Mouse (Mus musculus) C2C12 (cell line): ENCODE measurements around the gene Fam107b.

ENCODE experiments used
- CTCF ChIP-seq: IDR thresholded peaks from one replicate; pipeline ENCODE4 v1.5.1; 2011; ENCODE audit not compliant: control insufficient read depth, insufficient read depth, insufficient read length
- MAX ChIP-seq: IDR thresholded peaks from one replicate; pipeline ENCODE4 v1.6.1; 2011; ENCODE audit warnings: mild to moderate bottlenecking, control low read depth
- MYOD1 ChIP-seq: IDR thresholded peaks from one replicate; pipeline ENCODE4 v1.6.1; 2011; ENCODE audit warnings: low read depth; ENCODE audit not compliant: control insufficient read depth, insufficient read length
- MYOG ChIP-seq: IDR thresholded peaks from one replicate; pipeline ENCODE4 v1.6.1; 2011; ENCODE audit not compliant: control insufficient read depth, insufficient read length; ENCODE audit errors: extremely low read depth
- USF1 ChIP-seq: IDR thresholded peaks from one replicate; pipeline ENCODE4 v1.6.1; 2011; ENCODE audit warnings: low read depth, mild to moderate bottlenecking, control low read depth, moderate library complexity

GRCm38 (mm10) chr2:3582830-3583229 is 12.5 kb downstream of the Fam107b start:
- TF ChIP-seq CTCF (no peak), MYOG (no peak), MYOD1 (no peak), USF1 (no peak), MAX (no peak)
